Mouse (Mus musculus): Measurements from ENCODE around the gene Prkca.

DNA sequence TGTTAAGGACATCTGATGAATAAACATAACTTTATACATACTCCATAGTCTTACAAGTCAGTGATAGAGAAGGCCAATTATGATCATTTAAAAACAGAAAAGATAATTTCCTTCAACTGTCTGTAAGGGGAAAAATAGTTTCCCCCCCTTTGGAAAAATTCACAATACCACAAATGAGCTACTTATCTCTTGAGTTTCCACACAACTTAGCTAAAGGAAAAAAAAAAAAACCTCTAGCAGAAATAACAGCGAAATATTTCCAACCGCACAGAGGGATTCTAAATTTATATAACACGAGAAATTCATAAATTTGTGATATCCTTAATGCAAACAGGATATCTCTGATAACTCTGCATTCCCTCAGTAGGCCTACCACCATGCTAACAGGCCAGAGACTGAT lies 252.5 kb downstream of the Prkca start:
- TF ChIP-seq CTCF (IDR thresholded peaks at IDR 0.05; ENCODE audit: low read depth, low read length) (no peak), POLR2A (IDR thresholded peaks at IDR 0.05; ENCODE audit: insufficient read depth, low read length) (no peak)
